Mouse (Mus musculus) heart, postnatal 0 days (tissue): ENCODE data around the gene Gm8439.

Source experiments
- CTCF ChIP-seq: IDR thresholded peaks from 2 replicates; pipeline ENCODE4 v1.5.1; 2016; ENCODE audit warnings: antibody characterized with exemption, control low read depth, low read depth
- EP300 ChIP-seq: IDR thresholded peaks from 2 replicates; pipeline ENCODE4 v1.6.1; 2016; ENCODE audit warnings: antibody characterized with exemption, low read depth

DNA sequence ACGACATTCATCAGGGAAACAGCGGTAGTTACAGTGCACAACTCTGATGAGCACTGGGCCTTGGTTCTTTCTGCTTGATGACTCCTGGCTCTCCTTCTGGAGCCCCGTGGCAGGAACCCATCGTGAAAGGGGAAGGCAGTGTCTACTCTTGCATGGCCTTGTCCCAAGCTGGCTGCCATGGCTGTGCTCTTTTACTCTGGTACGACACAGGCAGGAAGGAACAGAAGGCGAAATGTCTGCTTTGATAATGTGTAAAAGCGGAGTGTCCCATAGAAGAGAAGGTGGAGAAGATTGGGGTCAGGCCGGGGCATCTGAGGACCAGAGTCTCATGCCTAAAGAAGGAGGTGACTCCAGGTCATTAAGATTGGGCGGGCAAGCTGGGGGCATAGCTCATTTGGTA, 26.1 kb downstream of the Gm8439 start:
- TF ChIP-seq CTCF, result no peak
- no peak for TF ChIP-seq EP300
